Mouse (Mus musculus) heart, postnatal 14 days (tissue): ENCODE data around the gene Olfr622. TPM values are rescaled to one million over a fixed set of nuclear protein-coding genes. Genes with fewer than 3 reads are reported as not detected.

Experiments
- DNase-seq, 2 experiments: peaks; one replicate each; pipeline ENCODE4 v3.0.0; 2021 to 2022
- intact Hi-C: fragments of 180-260 bp; cut with DNase I; formaldehyde crosslinking; loops from one replicate; pipeline ENCODE4 v1.15.1; 2025
- long read RNA-seq, 2 experiments: library from polyadenylated mRNA; stranded (forward); transcript quantifications; one replicate each; pipeline ENCODE4 v2.0.0; 2021
- total RNA-seq, 2 experiments: library from RNA; stranded (reverse); gene quantifications; 2 replicates each; pipeline ENCODE4 v1.2.3; 2021

Gene Olfr622
- not detected for total RNA-seq
- long read RNA-seq, experiment 1 = 0 reads
- long read RNA-seq, experiment 2 = 0 reads

DNA sequence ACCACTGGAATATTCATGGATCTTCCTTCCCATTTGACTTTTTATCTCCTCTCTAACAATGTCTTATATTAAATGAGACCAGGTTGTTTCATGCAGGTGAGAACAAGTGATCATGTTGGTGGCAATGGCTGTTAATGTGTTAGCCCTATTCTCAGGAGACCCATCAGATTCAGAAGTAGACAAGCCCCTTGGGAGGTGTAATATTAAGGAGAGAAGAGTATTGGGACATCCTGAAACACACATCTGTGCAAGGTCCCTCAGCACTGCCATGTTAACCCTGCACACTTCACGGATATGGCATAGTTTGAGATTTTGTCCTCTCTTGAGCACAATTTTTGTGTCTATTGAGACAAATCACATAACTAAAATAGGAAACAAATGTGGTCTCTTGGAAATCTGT, at the start of gene Olfr622:
Gene Olfr622 (minus strand): TSS at position 101 of the 400 bp plus-strand sequence.
- no peak for DNase-seq
- intact Hi-C loops = no loop called here

DNA sequence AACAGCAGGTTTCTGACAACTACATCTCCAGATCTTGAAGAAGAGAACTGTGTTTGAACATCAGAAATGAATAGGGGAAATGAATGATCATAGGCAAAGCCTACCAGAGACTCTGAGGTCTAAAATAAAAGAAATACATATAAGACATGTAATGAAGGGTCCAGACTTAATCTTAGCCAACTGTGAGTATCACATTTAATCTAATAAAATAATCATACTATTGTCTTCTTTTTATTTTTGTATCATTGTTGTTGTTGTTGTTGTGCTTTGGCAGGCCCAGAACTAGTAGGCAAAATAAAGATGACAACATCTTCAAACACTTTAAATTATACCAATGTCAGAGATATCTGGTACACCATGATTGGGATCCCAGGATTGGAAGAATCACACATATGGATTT, 39.9 kb upstream of the Olfr622 start, which contains the start of gene Olfr625-ps1:
Gene Olfr625-ps1 (plus strand): TSS at position 301 of the 400 bp plus-strand sequence.
- intact Hi-C loops = no loop called here
- no peak for DNase-seq

DNA sequence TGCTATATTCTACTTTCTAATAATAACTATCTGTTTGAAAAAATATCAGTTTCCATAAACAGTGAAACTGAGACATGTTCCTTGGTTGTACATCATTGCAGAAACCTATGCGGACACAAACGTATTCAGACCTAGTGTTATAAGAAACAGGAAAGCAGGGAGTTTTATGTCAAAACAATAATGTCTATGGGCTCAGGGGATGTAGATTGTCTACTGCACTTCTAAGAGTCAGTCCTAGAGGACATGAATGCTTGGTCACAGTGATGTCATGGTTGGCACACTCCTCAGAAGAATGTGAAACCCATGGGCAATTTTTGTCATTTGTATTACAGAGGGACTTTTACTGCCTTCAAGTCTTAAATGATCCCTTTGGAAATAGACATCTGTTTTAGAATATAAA, 28.6 kb upstream of the Olfr622 start, which contains the start of gene Olfr624:
Gene Olfr624 (minus strand): TSS at position 101 of the 400 bp plus-strand sequence.
- DNase-seq = no peak
- intact Hi-C loops = no loop called here

DNA sequence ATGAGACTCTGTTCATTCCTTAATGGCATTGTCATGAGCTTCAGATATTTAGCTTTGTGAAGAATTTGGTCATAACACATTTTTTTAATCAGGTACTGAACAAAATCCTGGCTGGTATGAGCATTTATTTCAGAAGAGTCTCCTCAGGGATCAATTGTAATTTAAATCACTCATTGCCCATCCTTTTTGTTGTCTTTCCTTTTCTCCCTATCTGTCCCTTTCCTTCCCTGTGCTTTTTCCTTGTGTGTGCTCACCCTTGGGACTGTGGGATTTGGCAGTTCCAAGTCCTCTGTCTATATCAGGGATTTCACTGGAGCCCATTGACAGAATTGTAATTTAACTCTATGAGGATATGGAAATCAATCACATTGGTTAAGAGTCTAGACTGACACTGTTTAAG, 21.1 kb upstream of the Olfr622 start, which contains the start of gene Olfr623:
Gene Olfr623 (minus strand): TSS at position 101 of the 400 bp plus-strand sequence.
- DNase-seq = no peak
- intact Hi-C loops = no loop called here

GRCm38 (mm10) chr7:103644070-103644469, 1.6 kb upstream of the Olfr622 start:
- intact Hi-C loops = no loop called here
- DNase-seq = no peak

DNA sequence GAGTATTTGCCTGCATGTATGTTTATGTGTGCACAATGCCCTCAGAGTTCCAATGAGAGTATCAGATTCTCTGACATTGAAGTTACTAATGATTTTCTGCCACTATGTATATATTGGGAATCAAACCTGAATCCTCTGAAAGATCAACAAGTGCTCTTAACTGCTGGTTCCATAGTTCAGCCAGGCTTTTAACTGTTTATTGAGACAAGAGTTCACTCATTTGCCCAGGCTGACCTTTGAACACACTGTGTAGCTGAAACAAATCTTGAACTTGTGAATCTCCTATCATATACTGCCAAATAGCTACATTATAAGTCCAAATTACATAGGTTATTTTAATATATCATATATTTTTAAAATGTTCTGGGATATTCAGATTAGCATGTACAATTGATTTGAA, 5.7 kb downstream of the Olfr622 start:
- intact Hi-C loops = no loop called here

DNA sequence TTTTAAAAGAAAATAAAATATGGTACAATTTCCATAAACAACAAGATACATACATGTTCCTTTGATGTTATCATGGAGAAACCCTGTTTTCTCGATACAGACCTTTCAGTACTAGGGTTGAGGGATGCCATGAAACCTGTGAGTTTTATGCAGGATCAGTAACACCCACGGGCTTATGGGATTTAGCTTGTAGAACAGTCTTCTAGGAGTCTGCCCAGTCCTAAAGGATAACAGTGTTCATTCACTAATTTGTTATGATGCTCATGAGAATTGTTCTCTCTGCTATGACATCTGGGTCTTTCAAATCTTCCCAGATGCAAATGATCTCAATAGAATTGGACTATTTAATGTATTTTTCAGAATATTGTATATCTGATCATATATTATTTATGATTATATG, 30.1 kb downstream of the Olfr622 start, which contains the start of gene Olfr620:
Gene Olfr620 (minus strand): TSS at position 101 of the 400 bp plus-strand sequence.
- no peak for DNase-seq
- intact Hi-C loops = no loop called here

More for the DNA sequence above, 5.7 kb downstream of the Olfr622 start:
- no peak for DNase-seq

DNA sequence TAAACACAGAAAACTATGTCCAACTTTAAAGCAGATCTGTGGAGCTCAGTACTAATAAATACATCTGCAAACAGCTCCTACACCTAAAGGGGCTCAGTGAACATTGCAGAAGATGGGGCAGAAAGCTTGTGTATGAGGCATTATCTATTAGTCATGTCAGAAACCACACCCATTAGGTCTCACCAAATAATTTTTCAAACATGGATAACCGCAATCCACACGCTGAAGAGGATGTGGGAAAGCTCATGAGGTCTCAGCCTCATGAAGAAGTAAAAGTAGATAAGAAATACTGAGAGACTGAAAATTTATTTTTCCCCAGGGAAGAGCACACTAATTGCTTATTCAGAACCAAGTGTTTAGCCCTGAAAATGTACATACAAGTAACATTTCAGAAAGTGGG, 35.1 kb downstream of the Olfr622 start:
- DNase-seq = no peak
- intact Hi-C loops = no loop called here

GRCm38 (mm10) chr7:103600275-103600674, 42.2 kb downstream of the Olfr622 start, which contains the start of gene Olfr619:
Olfr619 (plus strand) TSS chr7:103600575.
- intact Hi-C loops = no loop called here
- DNase-seq = no peak

DNA sequence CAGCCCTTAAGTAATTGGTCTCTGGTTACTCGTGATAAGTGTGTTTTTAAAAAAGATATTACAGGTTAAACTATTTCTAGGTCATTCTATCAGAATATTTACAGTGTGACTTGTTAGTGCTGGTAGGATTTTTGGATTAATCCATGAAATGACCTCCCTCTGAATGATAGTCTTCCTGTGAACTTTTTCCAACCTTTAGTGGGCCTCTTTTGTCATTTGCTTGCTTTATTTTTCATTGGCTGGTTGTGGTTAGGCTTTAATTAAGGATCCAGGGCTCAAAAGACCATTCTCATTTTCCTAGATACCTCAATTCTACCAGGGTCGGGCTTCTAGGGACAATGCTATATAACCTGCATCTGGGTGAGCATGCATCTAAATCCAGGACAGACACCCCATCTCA, 52.7 kb downstream of the Olfr622 start, which contains the start of gene Olfr618:
Gene Olfr618 (plus strand): TSS at position 301 of the 400 bp plus-strand sequence.
- DNase-seq = no peak
- intact Hi-C loops = no loop called here

Other genes with a start within 250 kb of the Olfr622 start
- gene Usp17lc, start 227.6 kb downstream of the Olfr622 start, total RNA-seq = not detected
- not detected for gene Olfr605, start 197.3 kb downstream of the Olfr622 start, total RNA-seq
- not detected for gene Olfr606, start 193.7 kb downstream of the Olfr622 start, total RNA-seq
- not detected for gene Olfr607, start 178.6 kb downstream of the Olfr622 start, total RNA-seq
- gene Olfr608, start 172.8 kb downstream of the Olfr622 start, total RNA-seq = not detected
- not detected for gene Olfr609, start 144.6 kb downstream of the Olfr622 start, total RNA-seq
- not detected for gene Olfr610, start 130.6 kb downstream of the Olfr622 start, total RNA-seq
- gene Olfr611, start 121.9 kb downstream of the Olfr622 start, total RNA-seq = not detected
- not detected for gene Olfr612, start 100.0 kb downstream of the Olfr622 start, total RNA-seq
- not detected for gene Olfr613, start 94.6 kb downstream of the Olfr622 start, total RNA-seq
- not detected for gene Olfr615, start 86.6 kb downstream of the Olfr622 start, total RNA-seq
- not detected for gene Olfr616, start 73.6 kb downstream of the Olfr622 start, total RNA-seq
- not detected for gene Olfr617, start 69.6 kb downstream of the Olfr622 start, total RNA-seq
- not detected for gene Olfr618, start 52.6 kb downstream of the Olfr622 start, total RNA-seq
- not detected for gene Olfr619, start 42.1 kb downstream of the Olfr622 start, total RNA-seq
- gene Olfr620, start 30.2 kb downstream of the Olfr622 start, total RNA-seq = not detected
- not detected for gene Olfr623, start 21.0 kb upstream of the Olfr622 start, total RNA-seq
- not detected for gene Olfr624, start 28.5 kb upstream of the Olfr622 start, total RNA-seq
- not detected for gene Olfr625-ps1, start 40.0 kb upstream of the Olfr622 start, total RNA-seq
- not detected for gene Olfr243, start 72.0 kb upstream of the Olfr622 start, total RNA-seq
- not detected for gene Olfr628, start 87.7 kb upstream of the Olfr622 start, total RNA-seq
- gene Olfr629, start 102.2 kb upstream of the Olfr622 start, total RNA-seq = not detected
- not detected for gene Olfr630, start 114.6 kb upstream of the Olfr622 start, total RNA-seq
- gene Olfr69, start 128.9 kb upstream of the Olfr622 start, total RNA-seq = not detected
- not detected for gene Olfr68, start 137.0 kb upstream of the Olfr622 start, total RNA-seq
- gene Olfr67, start 149.1 kb upstream of the Olfr622 start, total RNA-seq = not detected
- 1,000 to 10,000 TPM; 2,822 to 3,799 TPM for gene Hbb-bt, start 171.3 kb upstream of the Olfr622 start, total RNA-seq
- gene Hbb-bs, start 185.4 kb upstream of the Olfr622 start, total RNA-seq = over 10,000 TPM; 24,882 to 31,010 TPM
- not detected for gene Hbb-bh2, start 197.8 kb upstream of the Olfr622 start, total RNA-seq
- gene Hbb-bh1, start 200.5 kb upstream of the Olfr622 start, total RNA-seq = not detected
- not detected for gene Hbb-y, start 210.5 kb upstream of the Olfr622 start, total RNA-seq
- gene Olfr66, start 243.6 kb upstream of the Olfr622 start, total RNA-seq = not detected